ENCODE assay signal across 8 mouse cellular contexts in the genomic region with DNA sequence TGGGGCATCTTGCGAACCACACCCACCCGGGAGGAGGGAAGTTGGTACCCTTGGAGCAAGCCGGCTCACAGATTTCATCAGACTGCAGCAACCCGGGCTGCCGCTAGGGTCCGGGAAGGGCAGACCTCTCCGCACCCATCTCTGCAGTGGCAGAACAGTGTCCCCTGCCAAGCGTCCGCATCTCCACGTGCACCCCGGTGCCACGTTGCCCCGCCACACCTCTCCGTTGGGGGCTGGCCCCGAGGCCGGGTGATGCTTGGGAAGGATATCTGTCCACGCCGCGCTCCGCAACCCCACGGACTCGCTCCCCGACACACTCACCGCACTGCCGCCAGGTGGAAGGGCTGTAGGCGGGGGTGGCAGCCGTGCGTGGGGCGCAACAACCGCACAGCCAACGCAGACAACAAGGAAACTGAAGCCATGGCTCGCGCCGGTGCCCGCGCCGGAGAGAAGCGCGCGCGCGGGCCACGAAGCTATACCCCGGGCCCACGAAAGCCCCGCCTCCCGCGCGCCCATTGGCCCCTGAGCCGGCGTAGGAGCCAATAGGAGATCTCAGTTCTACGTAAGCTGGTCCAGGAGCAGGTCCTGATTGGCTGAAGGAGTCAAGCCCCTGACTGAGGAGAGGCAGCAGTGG. TPM values are rescaled to one million over a fixed set of nuclear protein-coding genes. Genes with fewer than 3 reads are reported as not detected.
A peak's percentile ranks its signal among the peaks of the same experiment; 100 is the strongest.
DNase-seq lines count a peak whose midpoint lies in the region; ATAC-seq and TF ChIP-seq lines count a peak whose summit lies in the region.

No protein-coding gene starts in this region.

- peak; percentile 52 for TF ChIP-seq CTCF in E14TG2a.4 (conservative IDR thresholded peaks at IDR 0.05; ENCODE audit: low read length)
- TF ChIP-seq CTCF in liver, embryonic 14.5 days (IDR thresholded peaks at IDR 0.05; ENCODE audit: low read depth): peak; percentile 93

- peak; percentile 37 for TF ChIP-seq EP300 in liver, embryonic 14.5 days (IDR thresholded peaks at IDR 0.05; ENCODE audit: low read depth)

- peak overlapping the region; percentile 57; the same call in 1 of the 2 replicates for H3K27ac ChIP-seq in forebrain, embryonic 11.5 days (ENCODE audit: low read depth, low read length)
- H3K27ac ChIP-seq in heart, embryonic 16.5 days (ENCODE audit: low read length): peak overlapping the region; percentile 50
- H3K27ac ChIP-seq in liver, embryonic 14.5 days: peak overlapping the region; percentile 71
- H3K27ac ChIP-seq in stomach, embryonic 15.5 days: 0 out of 2 replicates have a peak overlapping the region, but pooled peaks have one; percentile 26

- under 1% methylated on average over 52 of the region's 52 CpGs for WGBS in forebrain, embryonic 11.5 days
- under 1% methylated on average over 52 of the region's 52 CpGs for WGBS in heart, embryonic 16.5 days
- WGBS in liver, embryonic 14.5 days (ENCODE audit: insufficient replicate concordance): under 1% methylated on average over 52 of the region's 52 CpGs
- under 1% methylated on average over 52 of the region's 52 CpGs for WGBS in stomach, embryonic 15.5 days

- H3K4me3 ChIP-seq in E14TG2a.4 (replicated peaks; ENCODE audit: low read length): peak overlapping the region; percentile 99
- H3K4me3 ChIP-seq in forebrain, embryonic 11.5 days (ENCODE audit: low read depth, low read length): peak overlapping the region; percentile 80
- H3K4me3 ChIP-seq in heart, embryonic 16.5 days (ENCODE audit: low read length): peak overlapping the region; percentile 96
- H3K4me3 ChIP-seq in liver, embryonic 14.5 days (ENCODE audit: insufficient read depth in 1 of 2, low read depth in 2 of 2, low read length in 2 of 2): peak overlapping the region; percentile 79 to 94
- H3K4me3 ChIP-seq in stomach, embryonic 15.5 days (replicated peaks): peak overlapping the region; percentile 83

- peak overlapping the region; percentile 80 for H3K9ac ChIP-seq in forebrain, embryonic 11.5 days (ENCODE audit: low read length)
- H3K9ac ChIP-seq in heart, embryonic 16.5 days (ENCODE audit: low read length): peak overlapping the region; percentile 82
- H3K9ac ChIP-seq in liver, embryonic 14.5 days (replicated peaks): peak overlapping the region; percentile 94
- H3K9ac ChIP-seq in stomach, embryonic 15.5 days: peak overlapping the region; percentile 69

- H3K27me3 ChIP-seq in E14TG2a.4 (ENCODE audit: insufficient read depth, low read length): peaks cover 2% of the 10 kb centered on the region; the same call in 1 of the 2 replicates
- no peaks in the 10 kb centered on the region for H3K27me3 ChIP-seq in forebrain, embryonic 11.5 days (ENCODE audit: control insufficient read depth, insufficient read depth, low read length)
- no peaks in the 10 kb centered on the region for H3K27me3 ChIP-seq in heart, embryonic 16.5 days (ENCODE audit: control insufficient read depth, insufficient read depth, low read length)
- H3K27me3 ChIP-seq in liver, embryonic 14.5 days (ENCODE audit: control insufficient read depth, insufficient read depth, low read length): no peaks in the 10 kb centered on the region
- no peaks in the 10 kb centered on the region for H3K27me3 ChIP-seq in stomach, embryonic 15.5 days (replicated peaks)

- peak overlapping the region; percentile 72 for H3K4me2 ChIP-seq in forebrain, embryonic 11.5 days (ENCODE audit: low read depth, low read length, severe bottlenecking)
- peak overlapping the region; percentile 97 for H3K4me2 ChIP-seq in heart, embryonic 16.5 days (ENCODE audit: low read depth, low read length)
- H3K4me2 ChIP-seq in liver, embryonic 14.5 days (ENCODE audit: low read depth): peak overlapping the region; percentile 89
- H3K4me2 ChIP-seq in stomach, embryonic 15.5 days: peak overlapping the region; percentile 88

- no peaks in the 10 kb centered on the region for H3K9me3 ChIP-seq in E14TG2a.4 (ENCODE audit: low read length)
- H3K9me3 ChIP-seq in forebrain, embryonic 11.5 days (ENCODE audit: control insufficient read depth, low read length): no peaks in the 10 kb centered on the region
- no peaks in the 10 kb centered on the region for H3K9me3 ChIP-seq in heart, embryonic 16.5 days (replicated peaks; ENCODE audit: control insufficient read depth, low read length)
- no peaks in the 10 kb centered on the region for H3K9me3 ChIP-seq in liver, embryonic 14.5 days (ENCODE audit: control insufficient read depth, low read length)
- no peaks in the 10 kb centered on the region for H3K9me3 ChIP-seq in stomach, embryonic 15.5 days

- H3K4me1 ChIP-seq in E14TG2a.4 (replicated peaks; ENCODE audit: low read depth, low read length): peaks cover 25% of the 10 kb centered on the region
- peaks cover 8% of the 10 kb centered on the region for H3K4me1 ChIP-seq in forebrain, embryonic 11.5 days (replicated peaks; ENCODE audit: control insufficient read depth, insufficient read depth, low read length)
- H3K4me1 ChIP-seq in heart, embryonic 16.5 days (ENCODE audit: control insufficient read depth, insufficient read depth, low read length): peaks cover 8% of the 10 kb centered on the region
- H3K4me1 ChIP-seq in liver, embryonic 14.5 days (replicated peaks; ENCODE audit: control insufficient read depth in 2 of 2, insufficient read depth in 2 of 2, low read length in 1 of 2): peaks cover 33 to 38% of the 10 kb centered on the region in 2 experiments
- H3K4me1 ChIP-seq in stomach, embryonic 15.5 days: peaks cover 10% of the 10 kb centered on the region; the same call in 1 of the 2 replicates

- ATAC-seq in forebrain, embryonic 11.5 days (replicated peaks; ENCODE audit: low FRiP score): peak; percentile 99
- ATAC-seq in heart, embryonic 16.5 days (replicated peaks; ENCODE audit: extremely low read depth, insufficient read depth, low FRiP score): peak; percentile 98
- ATAC-seq in liver, embryonic 14.5 days (ENCODE audit: insufficient read depth): peak; percentile 93
- peak; percentile 97 for ATAC-seq in stomach, embryonic 15.5 days (ENCODE audit: insufficient read depth, low FRiP score, low read depth)

- H3K36me3 ChIP-seq in E14TG2a.4 (ENCODE audit: insufficient read depth, low read length): peaks cover 22% of the 10 kb centered on the region
- H3K36me3 ChIP-seq in forebrain, embryonic 11.5 days (ENCODE audit: control insufficient read depth, insufficient read depth, low read length): no peaks in the 10 kb centered on the region
- H3K36me3 ChIP-seq in heart, embryonic 16.5 days (ENCODE audit: control insufficient read depth, insufficient read depth): no peaks in the 10 kb centered on the region
- peaks cover 16% of the 10 kb centered on the region for H3K36me3 ChIP-seq in liver, embryonic 14.5 days (replicated peaks; ENCODE audit: control insufficient read depth, insufficient read depth, low read depth)
- no peaks in the 10 kb centered on the region for H3K36me3 ChIP-seq in stomach, embryonic 15.5 days

- peak; percentile 85 for DNase-seq in c-Kit-positive CD71-positive TER-119-negative erythroid progenitor cells, embryonic 14.5 days (ENCODE audit: low read depth)
- peak; percentile 94 for DNase-seq in forebrain, embryonic 11.5 days (ENCODE audit: low spot score)
- DNase-seq in kidney, postnatal 36 days: peak; percentile 94 to 96
- DNase-seq in liver, embryonic 14.5 days (ENCODE audit: low read depth in 3 of 3, low spot score in 3 of 3): peak; percentile 86 to 87 (median 86)
- peak; percentile 87 for DNase-seq in neural tube, embryonic 10.5 days (ENCODE audit: extremely low spot score, low spot score)

RNA-seq across cellular contexts. Expression of a gene that starts 8.5 kb away (rescaled TPM):
- 48.0 and 48.1 TPM in 2 replicates for polyA plus RNA-seq in forebrain, embryonic 11.5 days (2014; fragmentation: Nextera tagmentation; extraction: Ambion mirVana)
- polyA plus RNA-seq in heart, embryonic 16.5 days (2015; fragmentation: Nextera tagmentation; extraction: Ambion mirVana): 26.9 and 28.3 TPM in 2 replicates
- 28.5 and 44.4 TPM in 2 replicates for polyA plus RNA-seq in liver, embryonic 14.5 days (2012; rRNA removed)
- polyA plus RNA-seq in liver, embryonic 14.5 days (2014; fragmentation: Nextera tagmentation; extraction: Ambion mirVana): 66.0 and 67.7 TPM in 2 replicates
- 33.7 and 42.0 TPM in 2 replicates for polyA plus RNA-seq in stomach, embryonic 15.5 days (2015; fragmentation: Nextera tagmentation; extraction: Ambion mirVana)

RNA-seq across cellular contexts. Expression of a gene that starts 8.6 kb away (rescaled TPM):
- 69.7 TPM in 2 replicates for polyA plus RNA-seq in forebrain, embryonic 11.5 days (2014; fragmentation: Nextera tagmentation; extraction: Ambion mirVana)
- polyA plus RNA-seq in heart, embryonic 16.5 days (2015; fragmentation: Nextera tagmentation; extraction: Ambion mirVana): 35.4 and 35.8 TPM in 2 replicates
- polyA plus RNA-seq in liver, embryonic 14.5 days (2012; rRNA removed): 19.0 and 25.2 TPM in 2 replicates
- polyA plus RNA-seq in liver, embryonic 14.5 days (2014; fragmentation: Nextera tagmentation; extraction: Ambion mirVana): 39.4 and 43.3 TPM in 2 replicates
- polyA plus RNA-seq in stomach, embryonic 15.5 days (2015; fragmentation: Nextera tagmentation; extraction: Ambion mirVana): 63.5 and 64.5 TPM in 2 replicates

RNA-seq across cellular contexts. Expression of a gene that starts 31.7 kb away (rescaled TPM):
- polyA plus RNA-seq in forebrain, embryonic 11.5 days (2014; fragmentation: Nextera tagmentation; extraction: Ambion mirVana): 128 and 140 TPM in 2 replicates
- polyA plus RNA-seq in heart, embryonic 16.5 days (2015; fragmentation: Nextera tagmentation; extraction: Ambion mirVana): 259 and 264 TPM in 2 replicates
- polyA plus RNA-seq in liver, embryonic 14.5 days (2012; rRNA removed): 28.8 and 92.1 TPM in 2 replicates
- polyA plus RNA-seq in liver, embryonic 14.5 days (2014; fragmentation: Nextera tagmentation; extraction: Ambion mirVana): 342 and 357 TPM in 2 replicates
- 149 and 164 TPM in 2 replicates for polyA plus RNA-seq in stomach, embryonic 15.5 days (2015; fragmentation: Nextera tagmentation; extraction: Ambion mirVana)

Comparison
In these comparisons a context has a peak if more than half of its experiments do, and no peak if none do; other contexts are left out.
1. Peak in every context shown above with its lines: DNase-seq, ATAC-seq, H3K4me3 ChIP-seq and H3K27ac ChIP-seq.